Mouse (Mus musculus) stomach, postnatal 0 days (tissue): ENCODE measurements around the gene Pde6b.

Experiments used
- CTCF ChIP-seq: IDR thresholded peaks from 2 replicates; pipeline ENCODE4 v1.5.1; 2016; ENCODE audit warnings: antibody characterized with exemption, low read depth, mild to moderate bottlenecking, moderate library complexity
- EP300 ChIP-seq: optimal IDR thresholded peaks from 2 replicates; pipeline ENCODE3; 2016; ENCODE audit warnings: antibody characterized with exemption

DNA sequence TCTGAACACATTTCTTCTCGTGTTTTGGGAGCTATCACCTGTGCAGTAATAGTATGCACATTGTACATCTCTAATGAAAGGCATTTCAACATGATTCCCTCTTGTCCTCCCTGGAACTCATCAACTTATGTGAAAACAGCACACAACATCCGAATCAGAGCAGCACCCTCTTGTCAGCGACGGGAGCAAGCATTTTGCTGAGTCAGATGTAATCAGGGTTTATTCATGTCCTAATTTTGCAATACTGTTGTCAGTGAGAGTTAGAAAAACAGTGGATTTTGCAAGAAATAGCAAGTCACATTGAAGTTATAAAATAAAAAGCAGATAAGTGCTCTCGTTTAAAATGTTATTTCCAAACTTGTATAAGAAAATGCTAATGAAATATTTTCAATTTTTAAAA lies 14.1 kb upstream of the Pde6b start:
- no peak for TF ChIP-seq CTCF
- TF ChIP-seq EP300: no peak
